In genomic region chr8:75202041-75202656, GRCm38 (mm10) we compare ENCODE assay signal across 26 mouse cellular contexts. TPM values are rescaled to one million over a fixed set of nuclear protein-coding genes. Genes with fewer than 3 reads are reported as not detected.
"Had no signal": no experiment of that assay in that cellular context is flagged by ENCODE, and none has a peak within 500 bp of the region (broad histone marks: within the 10 kb centered on the region; RNA-seq: fewer than 3 reads in every experiment).

No protein-coding gene starts in this region.

- H3K9me3 ChIP-seq: heart, embryonic 10.5 days; heart, embryonic 12.5 days; hindbrain, embryonic 10.5 days; hindbrain, embryonic 13.5 days; hindbrain, embryonic 15.5 days; kidney, embryonic 15.5 days; limb, embryonic 10.5 days; limb, embryonic 12.5 days; liver, embryonic 13.5 days; liver, embryonic 15.5 days had no signal

- ATAC-seq: forebrain, embryonic 16.5 days; hindbrain, postnatal 0 days had no signal

- H3K9ac ChIP-seq: heart, embryonic 12.5 days; hindbrain, embryonic 13.5 days; hindbrain, embryonic 15.5 days; kidney, embryonic 15.5 days; limb, embryonic 12.5 days; liver, embryonic 13.5 days; liver, embryonic 15.5 days had no signal

- H3K4me2 ChIP-seq: heart, embryonic 12.5 days; hindbrain, embryonic 13.5 days; hindbrain, embryonic 15.5 days; kidney, embryonic 15.5 days; limb, embryonic 12.5 days; liver, embryonic 11.5 days; liver, embryonic 13.5 days; liver, embryonic 15.5 days had no signal

- H3K36me3 ChIP-seq: heart, embryonic 10.5 days; heart, embryonic 12.5 days; hindbrain, embryonic 10.5 days; hindbrain, embryonic 13.5 days; hindbrain, embryonic 15.5 days; kidney, embryonic 15.5 days; limb, embryonic 10.5 days; limb, embryonic 12.5 days; liver, embryonic 13.5 days; liver, embryonic 15.5 days had no signal

- H3K4me1 ChIP-seq: limb, embryonic 12.5 days; liver, embryonic 13.5 days; liver, embryonic 15.5 days had no signal

- H3K27me3 ChIP-seq: heart, embryonic 12.5 days; hindbrain, embryonic 13.5 days; hindbrain, embryonic 15.5 days; kidney, embryonic 15.5 days; limb, embryonic 12.5 days; liver, embryonic 13.5 days; liver, embryonic 15.5 days had no signal

- H3K4me3 ChIP-seq: heart, embryonic 10.5 days; heart, embryonic 12.5 days; hindbrain, embryonic 10.5 days; hindbrain, embryonic 13.5 days; hindbrain, embryonic 15.5 days; kidney, embryonic 15.5 days; limb, embryonic 10.5 days; limb, embryonic 12.5 days; liver, embryonic 13.5 days; liver, embryonic 15.5 days had no signal

- H3K27ac ChIP-seq: heart, embryonic 10.5 days; hindbrain, embryonic 10.5 days; hindbrain, embryonic 13.5 days; hindbrain, embryonic 15.5 days; hindbrain, postnatal 0 days; kidney, embryonic 15.5 days; kidney, postnatal 0 days; limb, embryonic 10.5 days; limb, embryonic 12.5 days; liver, embryonic 13.5 days; liver, embryonic 15.5 days had no signal

- DNase-seq: gastrocnemius, postnatal 14 days; heart, adult 18-20 months; heart, postnatal 10 days; heart, postnatal 4 days; kidney, adult 11 months; kidney, adult 2 months; kidney, adult 9 months; kidney, postnatal 14 days; layer of hippocampus, adult 9-11 months; layer of hippocampus, postnatal 36 days; liver; liver, embryonic 13.5 days had no signal

RNA-seq across cellular contexts. Expression of gene Rasd2, which starts 11.6 kb away (rescaled TPM):
- total RNA-seq: granulocyte monocyte progenitor cell, adult 5-6 weeks had no signal
- polyA plus RNA-seq: liver, embryonic 13.5 days; liver, embryonic 15.5 days had no signal
